Mouse (Mus musculus) kidney, postnatal 0 days (tissue): ENCODE measurements around the gene Prkcg. TPM values are rescaled to one million over a fixed set of nuclear protein-coding genes. Genes with fewer than 3 reads are reported as not detected.

Experiments used
- ATAC-seq: fragments of 200-750 bp; cut with Nextera tagmentation; replicated peaks from 2 replicates; pipeline ENCODE4 v1.8.0; 2017; ENCODE audit warnings: low read depth, moderate number of reproducible peaks, moderate TSS enrichment, moderate library complexity; ENCODE audit not compliant: low FRiP score
- DNase-seq: peaks from one replicate; pipeline ENCODE4 v3.0.0-alpha.2; 2016; ENCODE audit warnings: low spot score
- H3K27ac ChIP-seq: fragments of 300-500 bp; sonication (generic); 2 replicates; pipeline ENCODE4 v1.5.1; 2014; ENCODE audit warnings: mild to moderate bottlenecking
- H3K27me3 ChIP-seq: fragments of 300-500 bp; sonication (generic); 2 replicates; pipeline ENCODE4 v1.6.1; 2014; ENCODE audit warnings: low read length, mixed read lengths; ENCODE audit not compliant: insufficient read depth
- H3K36me3 ChIP-seq: fragments of 300-500 bp; sonication (generic); 2 replicates; pipeline ENCODE4 v1.6.1; 2014; ENCODE audit warnings: low read length, mixed read lengths; ENCODE audit not compliant: insufficient read depth
- H3K4me1 ChIP-seq: fragments of 300-500 bp; sonication (generic); replicated peaks from 2 replicates; pipeline ENCODE4 v1.6.1; 2014; ENCODE audit warnings: antibody characterized with exemption, low read length, mixed read lengths; ENCODE audit not compliant: insufficient read depth
- H3K4me2 ChIP-seq: fragments of 300-500 bp; sonication (generic); 2 replicates; pipeline ENCODE4 v1.6.1; 2014; ENCODE audit warnings: mild to moderate bottlenecking, low read length, moderate library complexity, mixed read lengths
- H3K4me3 ChIP-seq: fragments of 300-500 bp; sonication (generic); replicated peaks from 2 replicates; pipeline ENCODE4 v1.5.1; 2014; ENCODE audit warnings: low read depth, low read length
- H3K9ac ChIP-seq: fragments of 300-500 bp; sonication (generic); 2 replicates; pipeline ENCODE4 v1.6.1; 2014; ENCODE audit warnings: low read depth, low read length
- H3K9me3 ChIP-seq: fragments of 300-500 bp; sonication (generic); replicated peaks from 2 replicates; pipeline ENCODE4 v1.6.1; 2016; ENCODE audit warnings: low read length, inconsistent platforms, mixed read lengths
- CTCF ChIP-seq: IDR thresholded peaks from 2 replicates; pipeline ENCODE4 v1.5.1; 2016; ENCODE audit warnings: antibody characterized with exemption, low read depth, mild to moderate bottlenecking, moderate library complexity
- WGBS: fragments of 180-500 bp; shearing (Covaris S2); extraction: QIAGEN DNeasy Blood & Tissue Kit; methylation state at CpG from one replicate; pipeline ENCODE4 v1.1.7; 2014; 5-methylcytosine and 5-hydroxymethylcytosine counted together
- polyA plus RNA-seq: library from polyadenylated mRNA; unstranded; fragments of >200 nt; fragmentation: Nextera tagmentation; extraction: Ambion mirVana; gene quantifications from 2 replicates; pipeline ENCODE4 v1.2.1, GENCODE M21; 2015

Prkcg gene
- polyA plus RNA-seq, 1 experiment from 2014 or later, result 0.05 TPM

DNA sequence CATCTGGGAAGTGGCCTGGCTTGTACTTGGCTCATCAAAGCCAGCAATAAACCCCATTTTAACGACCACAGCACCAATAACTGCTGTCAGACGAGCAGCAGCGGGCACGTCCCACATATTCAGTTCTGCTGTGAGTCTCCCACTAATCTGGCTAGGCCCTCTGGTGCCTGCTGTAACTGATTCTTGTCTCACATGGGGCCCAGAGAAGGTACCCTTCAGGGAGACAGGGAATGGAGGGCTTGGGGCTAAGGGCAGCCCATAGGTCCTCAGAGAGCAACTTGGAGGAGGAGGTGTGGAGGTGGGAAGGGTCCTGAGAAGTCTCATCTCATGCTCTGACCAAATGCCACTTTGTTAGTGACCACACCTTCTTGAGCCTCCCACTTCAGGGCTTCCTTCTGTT lies 19.7 kb downstream of the Prkcg start:
- no peak for TF ChIP-seq CTCF
- H3K4me3 ChIP-seq, result no peak overlapping the region
- H3K27ac ChIP-seq, result no peak overlapping the region
- 7% methylated on average over 4 of the region's 4 CpGs for WGBS
- H3K27me3 ChIP-seq, result peaks cover 14% of the 10 kb centered on the region
- H3K9ac ChIP-seq, result no peak overlapping the region
- 0 out of 2 replicates have a peak, but pooled peaks cover 4% of the 10 kb centered on the region for H3K4me1 ChIP-seq
- H3K4me2 ChIP-seq, result no peak overlapping the region
- H3K36me3 ChIP-seq, result no peaks in the 10 kb centered on the region
- H3K9me3 ChIP-seq, result no peaks in the 10 kb centered on the region
- ATAC-seq (no peak), DNase-seq (no peak)

DNA sequence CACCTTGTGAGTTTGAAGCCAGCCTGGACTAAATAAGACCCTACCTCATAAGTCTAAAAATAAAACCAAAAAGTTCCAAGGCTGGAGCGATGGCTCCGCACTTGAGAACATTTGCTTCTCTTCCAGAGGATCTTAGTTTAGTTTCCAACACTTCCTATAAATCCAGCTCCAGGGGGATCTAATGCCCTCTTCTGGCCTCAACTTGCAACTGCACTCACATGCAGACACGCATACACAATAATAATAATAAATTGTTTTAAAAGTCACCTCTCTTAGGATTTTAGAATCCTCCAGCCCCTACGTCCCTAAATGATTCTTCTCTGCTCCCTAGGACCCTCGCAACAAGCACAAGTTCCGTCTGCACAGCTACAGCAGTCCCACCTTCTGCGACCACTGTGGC lies 21.3 kb downstream of the Prkcg start:
- ATAC-seq (no peak), DNase-seq (no peak)
- Histone ChIP-seq H3K4me1 (no peaks in the 10 kb centered on the region), H3K9me3 (no peaks in the 10 kb centered on the region), H3K4me2 (no peak overlapping the region), H3K27me3 (0 out of 2 replicates have a peak, but pooled peaks cover 3% of the 10 kb centered on the region), H3K36me3 (no peaks in the 10 kb centered on the region), H3K4me3 (no peak overlapping the region), H3K27ac (no peak overlapping the region), H3K9ac (no peak overlapping the region)
- WGBS, result 95% methylated on average over 7 of the region's 7 CpGs
- no peak for TF ChIP-seq CTCF

DNA sequence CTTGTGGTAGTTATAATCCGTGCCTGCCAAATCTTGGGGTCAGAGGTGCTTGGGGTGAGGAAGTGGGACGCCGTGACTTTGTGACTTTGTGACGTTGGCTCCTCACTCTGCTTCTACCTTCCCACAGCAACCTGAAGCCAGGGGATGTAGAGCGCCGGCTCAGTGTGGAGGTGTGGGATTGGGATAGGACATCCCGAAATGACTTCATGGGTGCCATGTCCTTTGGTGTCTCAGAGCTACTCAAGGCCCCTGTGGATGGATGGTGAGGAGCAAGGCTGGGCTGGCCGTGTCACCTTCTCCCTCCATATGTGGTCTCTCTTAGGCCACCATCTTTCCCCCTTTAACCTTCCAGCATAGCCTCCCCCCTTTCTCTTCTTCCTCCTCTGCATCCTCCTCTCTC lies 24.6 kb downstream of the Prkcg start:
- H3K27me3 ChIP-seq, result no peaks in the 10 kb centered on the region
- H3K27ac ChIP-seq, result no peak overlapping the region
- no peak overlapping the region for H3K4me2 ChIP-seq
- ATAC-seq (no peak), DNase-seq (no peak)
- no peaks in the 10 kb centered on the region for H3K4me1 ChIP-seq
- 80% methylated on average over 8 of the region's 8 CpGs for WGBS
- no peak overlapping the region for H3K9ac ChIP-seq
- no peaks in the 10 kb centered on the region for H3K36me3 ChIP-seq
- no peak for TF ChIP-seq CTCF
- no peaks in the 10 kb centered on the region for H3K9me3 ChIP-seq
- no peak overlapping the region for H3K4me3 ChIP-seq

GRCm38 (mm10) chr7:3314121-3314520 lies 25.1 kb downstream of the Prkcg start:
- no peak for TF ChIP-seq CTCF
- no peak for DNase-seq
- no peak overlapping the region for H3K27ac ChIP-seq
- H3K36me3 ChIP-seq, result no peaks in the 10 kb centered on the region
- no peaks in the 10 kb centered on the region for H3K27me3 ChIP-seq
- ATAC-seq, result no peak
- WGBS, result 73% methylated on average over 5 of the region's 5 CpGs
- no peaks in the 10 kb centered on the region for H3K9me3 ChIP-seq
- H3K4me1 ChIP-seq, result no peaks in the 10 kb centered on the region
- no peak overlapping the region for H3K4me2 ChIP-seq
- H3K4me3 ChIP-seq, result no peak overlapping the region
- no peak overlapping the region for H3K9ac ChIP-seq

DNA sequence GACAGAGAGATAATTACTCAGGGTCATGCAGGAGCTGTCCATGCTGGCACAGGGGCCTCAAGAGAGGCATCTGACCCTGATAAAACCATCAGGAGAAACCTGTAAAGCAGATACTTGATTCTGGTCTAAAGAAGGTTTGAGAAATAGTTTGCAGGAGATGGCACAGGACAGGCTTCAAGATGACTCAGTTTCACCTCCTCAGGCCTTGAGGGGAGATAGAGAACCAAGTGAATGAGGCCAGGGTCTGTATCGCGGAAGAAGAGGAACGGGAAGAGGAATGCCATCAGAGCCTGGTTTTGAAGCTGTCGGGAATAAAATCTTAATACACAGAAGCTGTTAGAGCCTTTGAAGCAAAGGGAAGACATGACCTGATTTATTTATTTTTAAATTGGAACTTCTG lies 28.7 kb downstream of the Prkcg start:
- Histone ChIP-seq H3K27me3 (no peaks in the 10 kb centered on the region), H3K36me3 (no peaks in the 10 kb centered on the region), H3K9ac (no peak overlapping the region), H3K4me3 (no peak overlapping the region), H3K9me3 (no peaks in the 10 kb centered on the region), H3K27ac (no peak overlapping the region), H3K4me1 (no peaks in the 10 kb centered on the region), H3K4me2 (no peak overlapping the region)
- WGBS, result 35% methylated on average over 4 of the region's 4 CpGs
- no peak for DNase-seq
- ATAC-seq, result no peak
- TF ChIP-seq CTCF, result no peak

- Histone ChIP-seq H3K27me3 (no peaks in the 10 kb centered on the region), H3K9ac (no peak overlapping the region), H3K4me1 (no peaks in the 10 kb centered on the region), H3K9me3 (no peaks in the 10 kb centered on the region), H3K36me3 (no peaks in the 10 kb centered on the region), H3K4me2 (no peak overlapping the region), H3K27ac (no peak overlapping the region), H3K4me3 (no peak overlapping the region)
- no peak for TF ChIP-seq CTCF
- no peak for DNase-seq
- WGBS, result 58% methylated on average over 3 of the region's 3 CpGs
- no peak for ATAC-seq
These were observed 31.9 kb downstream of the Prkcg start for GRCm38 (mm10) chr7:3320856-3321255.

- Histone ChIP-seq H3K27me3 (no peaks in the 10 kb centered on the region), H3K4me2 (no peak overlapping the region), H3K27ac (no peak overlapping the region), H3K4me1 (no peaks in the 10 kb centered on the region), H3K9ac (no peak overlapping the region), H3K9me3 (no peaks in the 10 kb centered on the region), H3K36me3 (no peaks in the 10 kb centered on the region), H3K4me3 (no peak overlapping the region)
- ATAC-seq, result no peak
- no peak for DNase-seq
- 97% methylated on average over 1 of the region's 1 CpGs for whole genome bisulfite sequencing
- no peak for TF ChIP-seq CTCF
These were observed 34.8 kb downstream of the Prkcg start for GRCm38 (mm10) chr7:3323826-3324225.
